Mouse (Mus musculus) lung, embryonic 16.5 days (tissue): ENCODE measurements at regions not wholly inside any gene's neighbourhood (a gene's known extent, or its start where the extent isn't known, plus 50 kb on each side); places are given as distances from the start of the nearest gene placed in this dataset.

Experiments
- ATAC-seq: fragments of 200-750 bp; cut with Nextera tagmentation; 2 replicates; pipeline ENCODE4 v1.8.0; 2017; ENCODE audit warnings: low read depth, mild to moderate bottlenecking, moderate library complexity
- H3K27ac ChIP-seq: fragments of 300-500 bp; sonication (generic); 2 replicates; pipeline ENCODE4 v1.5.1; 2014; ENCODE audit warnings: mild to moderate bottlenecking, control low read depth, low read length
- H3K27me3 ChIP-seq: fragments of 300-500 bp; sonication (generic); 2 replicates; pipeline ENCODE4 v1.6.1; 2014; ENCODE audit warnings: low read depth, low read length, mixed read lengths; ENCODE audit not compliant: control insufficient read depth, insufficient read depth
- H3K36me3 ChIP-seq: fragments of 300-500 bp; sonication (generic); 2 replicates; pipeline ENCODE4 v1.6.1; 2014; ENCODE audit warnings: low read length; ENCODE audit not compliant: control insufficient read depth, insufficient read depth
- H3K4me1 ChIP-seq: fragments of 300-500 bp; sonication (generic); replicated peaks from 2 replicates; pipeline ENCODE4 v1.6.1; 2014; ENCODE audit warnings: low read length, mixed read lengths; ENCODE audit not compliant: control insufficient read depth, insufficient read depth
- H3K4me2 ChIP-seq: fragments of 300-500 bp; sonication (generic); 2 replicates; pipeline ENCODE4 v1.6.1; 2014; ENCODE audit warnings: low read depth, low read length, control low read depth
- H3K4me3 ChIP-seq: fragments of 300-500 bp; sonication (generic); 2 replicates; pipeline ENCODE4 v1.5.1; 2014; ENCODE audit warnings: mild to moderate bottlenecking, low read length, control low read depth
- H3K9ac ChIP-seq: fragments of 300-500 bp; sonication (generic); 2 replicates; pipeline ENCODE4 v1.6.1; 2014; ENCODE audit warnings: low read length, control low read depth
- H3K9me3 ChIP-seq: fragments of 300-500 bp; sonication (generic); 2 replicates; pipeline ENCODE4 v1.6.1; 2016; ENCODE audit warnings: low read length; ENCODE audit not compliant: control insufficient read depth
- WGBS: fragments of 180-500 bp; shearing (Covaris S2); extraction: QIAGEN DNeasy Blood & Tissue Kit; methylation state at CpG from one replicate; pipeline ENCODE4 v1.1.7; 2014; 5-methylcytosine and 5-hydroxymethylcytosine counted together

GRCm38 (mm10) chr3:56773920-56774319, 527.9 kb downstream of the Tm4sf1 start:
- H3K27ac ChIP-seq, result no peak overlapping the region
- WGBS, result 60% methylated on average over 5 of the region's 5 CpGs
- ATAC-seq, result no peak
- H3K9me3 ChIP-seq, result no peaks in the 10 kb centered on the region
- H3K4me2 ChIP-seq, result no peak overlapping the region
- no peaks in the 10 kb centered on the region for H3K27me3 ChIP-seq
- no peaks in the 10 kb centered on the region for H3K4me1 ChIP-seq
- no peaks in the 10 kb centered on the region for H3K36me3 ChIP-seq
- H3K9ac ChIP-seq, result no peak overlapping the region
- H3K4me3 ChIP-seq, result no peak overlapping the region

- no peaks in the 10 kb centered on the region for H3K36me3 ChIP-seq
- H3K27me3 ChIP-seq, result no peaks in the 10 kb centered on the region
- WGBS, result 87% methylated on average over 2 of the region's 2 CpGs
- no peak overlapping the region for H3K4me2 ChIP-seq
- no peak for ATAC-seq
- no peak overlapping the region for H3K9ac ChIP-seq
- no peaks in the 10 kb centered on the region for H3K9me3 ChIP-seq
- H3K4me3 ChIP-seq, result no peak overlapping the region
- H3K27ac ChIP-seq, result no peak overlapping the region
- H3K4me1 ChIP-seq, result no peaks in the 10 kb centered on the region
Observed at GRCm38 (mm10) chr3:56770225-56770624, 531.6 kb downstream of the Tm4sf1 start.

- 72% methylated on average over 3 of the region's 3 CpGs for WGBS
- H3K4me3 ChIP-seq, result no peak overlapping the region
- no peak overlapping the region for H3K9ac ChIP-seq
- H3K27me3 ChIP-seq, result no peaks in the 10 kb centered on the region
- H3K9me3 ChIP-seq, result no peaks in the 10 kb centered on the region
- ATAC-seq, result no peak
- H3K27ac ChIP-seq, result no peak overlapping the region
- no peaks in the 10 kb centered on the region for H3K36me3 ChIP-seq
- no peak overlapping the region for H3K4me2 ChIP-seq
- no peaks in the 10 kb centered on the region for H3K4me1 ChIP-seq
Observed at GRCm38 (mm10) chr3:56767133-56767532, 534.7 kb downstream of the Tm4sf1 start.

- Histone ChIP-seq H3K4me3 (no peak overlapping the region), H3K9me3 (no peaks in the 10 kb centered on the region), H3K4me1 (no peaks in the 10 kb centered on the region), H3K4me2 (no peak overlapping the region), H3K27me3 (no peaks in the 10 kb centered on the region), H3K36me3 (no peaks in the 10 kb centered on the region), H3K9ac (no peak overlapping the region), H3K27ac (no peak overlapping the region)
- no peak for ATAC-seq
- 84% methylated on average over 3 of the region's 3 CpGs for WGBS
Observed at GRCm38 (mm10) chr3:56764336-56764735, 537.5 kb downstream of the Tm4sf1 start.

GRCm38 (mm10) chr3:56763896-56764295, 537.9 kb downstream of the Tm4sf1 start:
- 86% methylated on average over 6 of the region's 6 CpGs for WGBS
- Histone ChIP-seq H3K36me3 (no peaks in the 10 kb centered on the region), H3K4me1 (no peaks in the 10 kb centered on the region), H3K27me3 (no peaks in the 10 kb centered on the region), H3K4me3 (no peak overlapping the region), H3K27ac (no peak overlapping the region), H3K9me3 (no peaks in the 10 kb centered on the region), H3K4me2 (no peak overlapping the region), H3K9ac (no peak overlapping the region)
- ATAC-seq, result no peak

GRCm38 (mm10) chr3:56753654-56754053, 548.1 kb downstream of the Tm4sf1 start:
- Histone ChIP-seq H3K4me1 (no peaks in the 10 kb centered on the region), H3K9ac (no peak overlapping the region), H3K4me3 (no peak overlapping the region), H3K36me3 (no peaks in the 10 kb centered on the region), H3K9me3 (no peaks in the 10 kb centered on the region), H3K27me3 (no peaks in the 10 kb centered on the region), H3K27ac (no peak overlapping the region), H3K4me2 (no peak overlapping the region)
- WGBS, result 3% methylated on average over 3 of the region's 3 CpGs
- peak; percentile 34; the same call in 1 of the 2 replicates for ATAC-seq

GRCm38 (mm10) chr3:56751926-56752325, 549.9 kb downstream of the Tm4sf1 start:
- no peaks in the 10 kb centered on the region for H3K27me3 ChIP-seq
- no peaks in the 10 kb centered on the region for H3K4me1 ChIP-seq
- WGBS, result 53% methylated on average over 1 of the region's 1 CpGs
- no peak overlapping the region for H3K9ac ChIP-seq
- H3K9me3 ChIP-seq, result no peaks in the 10 kb centered on the region
- no peaks in the 10 kb centered on the region for H3K36me3 ChIP-seq
- H3K4me2 ChIP-seq, result no peak overlapping the region
- H3K4me3 ChIP-seq, result no peak overlapping the region
- no peak overlapping the region for H3K27ac ChIP-seq
- ATAC-seq, result no peak

- Histone ChIP-seq H3K27ac (no peak overlapping the region), H3K9ac (no peak overlapping the region), H3K36me3 (no peaks in the 10 kb centered on the region), H3K4me1 (no peaks in the 10 kb centered on the region), H3K4me3 (no peak overlapping the region), H3K4me2 (no peak overlapping the region), H3K9me3 (no peaks in the 10 kb centered on the region), H3K27me3 (no peaks in the 10 kb centered on the region)
- no peak for ATAC-seq
Observed at GRCm38 (mm10) chr3:56740902-56741301, 557.4 kb upstream of the Nbea start.

GRCm38 (mm10) chr3:56739451-56739850, 556.0 kb upstream of the Nbea start:
- no peaks in the 10 kb centered on the region for H3K36me3 ChIP-seq
- no peaks in the 10 kb centered on the region for H3K27me3 ChIP-seq
- WGBS, result 58% methylated on average over 3 of the region's 3 CpGs
- H3K27ac ChIP-seq, result no peak overlapping the region
- H3K4me3 ChIP-seq, result no peak overlapping the region
- no peak overlapping the region for H3K9ac ChIP-seq
- no peaks in the 10 kb centered on the region for H3K9me3 ChIP-seq
- no peak for ATAC-seq
- no peak overlapping the region for H3K4me2 ChIP-seq
- H3K4me1 ChIP-seq, result no peaks in the 10 kb centered on the region

GRCm38 (mm10) chr3:56730849-56731248, 547.3 kb upstream of the Nbea start:
- 47% methylated on average over 3 of the region's 3 CpGs for WGBS
- Histone ChIP-seq H3K4me2 (no peak overlapping the region), H3K9me3 (no peaks in the 10 kb centered on the region), H3K4me3 (no peak overlapping the region), H3K36me3 (no peaks in the 10 kb centered on the region), H3K27me3 (no peaks in the 10 kb centered on the region), H3K27ac (no peak overlapping the region), H3K4me1 (no peaks in the 10 kb centered on the region), H3K9ac (no peak overlapping the region)
- no peak for ATAC-seq
